Mouse (Mus musculus) forelimb bud, embryonic 11.5 days (tissue): ENCODE data around the gene Klhl35.
"Not testable (repeated sequence)": the region's sequence is repeated elsewhere in the genome, so short reads cannot be mapped to it uniquely, and the experiment has no call there.

Source experiments
- DNase-seq: peaks from one replicate; pipeline ENCODE4 v3.0.0-alpha.2; 2012; ENCODE audit warnings: low read depth, low spot score

Klhl35 gene

GRCm38 (mm10) chr7:99500201-99500600, 34.4 kb downstream of the Klhl35 start:
- peak; percentile 71 for DNase-seq

GRCm38 (mm10) chr7:99500655-99501054, 34.9 kb downstream of the Klhl35 start:
- no peak for DNase-seq

DNA sequence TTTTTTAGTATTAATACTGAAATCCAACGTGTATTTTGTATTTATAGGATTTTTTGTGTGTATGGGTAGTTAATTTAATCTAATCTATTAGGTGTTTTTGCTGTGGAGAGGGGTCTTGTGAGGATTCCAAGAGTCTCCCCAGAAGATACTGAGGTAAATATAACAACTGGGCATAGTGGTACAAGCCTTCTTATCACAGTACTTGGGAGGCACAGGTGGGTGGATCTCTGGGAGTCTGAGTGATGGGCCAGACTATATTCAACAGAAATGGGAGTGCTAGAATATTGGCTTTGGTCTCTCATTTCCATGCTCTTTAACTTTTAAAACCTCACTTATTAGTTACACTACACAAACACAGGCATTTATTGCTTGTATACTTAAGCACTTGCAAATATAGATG, 35.3 kb downstream of the Klhl35 start:
- DNase-seq: no peak

DNA sequence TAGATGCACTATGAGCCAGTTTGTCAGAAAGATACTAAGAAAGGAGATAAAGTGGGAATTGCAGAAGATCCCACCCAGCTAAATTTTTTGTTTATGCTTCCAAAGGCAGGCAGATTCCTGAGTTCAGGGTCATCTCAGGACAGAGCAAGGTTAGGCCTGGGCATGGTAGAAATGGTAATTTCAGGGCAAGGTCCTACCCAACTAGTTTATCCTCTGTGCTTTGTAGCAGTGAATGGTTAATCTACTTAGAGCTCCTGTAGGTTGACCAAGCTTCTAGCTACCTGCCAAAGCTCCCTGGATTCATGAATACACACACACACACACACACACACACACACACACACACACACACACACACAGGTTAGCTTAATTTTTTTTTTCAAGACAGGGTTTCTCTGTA, 38.8 kb downstream of the Klhl35 start:
- DNase-seq: no peak

DNA sequence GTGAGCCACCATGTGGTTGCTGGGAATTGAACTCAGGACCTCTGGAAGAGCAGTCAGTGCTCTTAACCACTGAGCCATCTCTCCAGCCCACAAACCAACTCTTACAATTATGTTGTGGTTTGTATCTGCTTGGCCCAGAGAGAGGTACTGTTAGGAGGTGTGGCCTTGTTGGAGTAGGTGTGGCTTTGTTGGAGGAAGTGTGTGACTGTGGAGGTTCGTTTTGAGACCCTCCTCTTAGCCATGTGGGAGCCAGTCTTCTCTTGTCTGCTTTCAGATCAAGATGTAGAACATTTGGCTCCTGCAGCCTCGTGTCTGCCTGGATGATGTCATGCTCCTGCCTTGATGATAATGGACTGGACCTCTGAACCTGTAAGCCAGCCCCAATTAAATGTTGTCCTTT, 42.4 kb downstream of the Klhl35 start:
- not testable (repeated sequence) for DNase-seq

DNA sequence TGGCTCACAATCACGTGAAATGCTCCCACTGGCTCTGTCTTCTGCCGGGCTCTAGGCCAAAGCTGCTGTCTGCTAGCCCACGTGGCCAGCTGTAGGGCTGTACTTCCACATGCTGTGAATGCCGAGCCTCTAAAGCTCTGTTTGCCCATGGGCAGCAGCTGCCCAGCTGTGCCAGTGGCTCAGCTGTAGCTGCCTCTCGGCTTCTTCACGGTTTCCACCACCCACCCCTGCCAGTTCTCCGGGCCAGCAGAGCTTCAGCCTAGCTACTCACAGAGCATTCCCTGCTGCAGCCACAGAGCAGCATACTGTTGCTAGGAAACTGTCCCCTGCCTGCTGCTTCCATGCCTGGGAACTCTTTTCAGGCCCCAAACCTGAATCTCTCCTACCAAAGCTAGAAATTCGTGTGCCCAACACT, 44.3 kb downstream of the Klhl35 start:
- DNase-seq: no peak

GRCm38 (mm10) chr7:99516092-99516813, 50.4 kb downstream of the Klhl35 start:
- DNase-seq: no peak

DNA sequence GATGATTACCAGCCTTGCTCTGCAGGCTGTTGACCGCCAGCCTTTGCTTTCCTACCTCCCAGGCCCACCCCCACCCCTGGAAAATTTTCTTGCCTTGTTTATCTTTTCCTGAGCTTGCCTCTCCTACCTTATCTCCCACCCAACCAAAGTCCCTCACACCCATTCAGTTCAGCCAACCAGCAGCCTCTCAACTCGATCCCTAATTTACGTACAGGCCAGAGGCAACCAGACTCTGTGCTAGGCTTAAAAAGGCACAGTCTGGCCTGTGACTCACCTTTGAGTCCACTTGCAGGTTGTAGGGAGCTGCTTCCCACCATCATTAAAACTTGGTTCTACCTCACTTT, 51.0 kb downstream of the Klhl35 start:
- DNase-seq: no peak

DNA sequence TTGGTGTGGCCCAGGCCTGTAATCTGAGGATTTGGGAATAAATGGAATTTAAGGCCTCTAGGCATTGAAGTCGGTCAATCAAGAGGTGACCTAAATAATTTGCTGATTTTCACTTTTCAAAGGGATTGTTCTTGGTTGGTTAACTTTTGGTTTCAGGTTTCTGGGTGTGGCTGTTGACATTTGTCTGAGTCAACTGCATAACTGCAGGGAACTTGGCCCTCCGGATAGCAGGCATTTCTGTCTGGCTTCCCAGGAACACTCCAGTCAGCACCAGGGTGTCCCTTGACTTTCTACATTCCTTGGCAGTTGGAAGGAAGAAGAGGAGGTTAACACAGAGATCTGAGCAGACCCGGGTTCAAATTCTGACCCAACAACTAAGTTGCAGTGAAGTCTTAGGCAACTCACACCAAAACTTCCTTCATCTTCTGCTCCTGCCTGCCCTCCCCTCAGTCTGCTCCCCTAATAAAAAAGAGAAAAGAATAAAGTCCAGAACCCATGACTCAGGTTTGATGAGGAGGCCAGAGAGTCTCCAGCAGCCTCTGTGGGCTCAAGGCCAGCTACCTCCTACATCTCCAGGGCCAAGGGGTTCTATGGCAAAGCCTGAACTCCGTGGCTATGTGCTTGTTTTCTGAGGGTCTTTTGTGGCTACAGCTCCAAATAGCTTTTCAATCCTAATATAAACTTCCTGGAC, 53.3 kb downstream of the Klhl35 start:
- DNase-seq: no peak

GRCm38 (mm10) chr7:99523121-99523520, 57.3 kb downstream of the Klhl35 start:
- no peak for DNase-seq
